Mouse (Mus musculus) limb, embryonic 14.5 days (tissue): Measurements from ENCODE around the gene Hnrnpul2. TPM values are rescaled to one million over a fixed set of nuclear protein-coding genes. Genes with fewer than 3 reads are reported as not detected.
A peak's percentile ranks its signal among the peaks of the same experiment; 100 is the strongest.

Experiments
- ATAC-seq: fragments of 200-750 bp; cut with Nextera tagmentation; 2 replicates; pipeline ENCODE4 v1.8.0; 2017; ENCODE audit warnings: low read depth, moderate number of reproducible peaks, moderate TSS enrichment; ENCODE audit not compliant: low FRiP score
- DNase-seq: peaks from one replicate; pipeline ENCODE4 v3.0.0-alpha.2; 2015; ENCODE audit warnings: low spot score
- H3K27ac ChIP-seq: fragments of 300-500 bp; sonication (generic); replicated peaks from 2 replicates; pipeline ENCODE4 v1.5.1; 2014; ENCODE audit warnings: low read depth, mild to moderate bottlenecking, low read length, moderate library complexity, mixed read lengths
- H3K27me3 ChIP-seq: fragments of 300-500 bp; sonication (generic); 2 replicates; pipeline ENCODE4 v1.6.1; 2014; ENCODE audit warnings: low read length, mixed read lengths; ENCODE audit not compliant: control insufficient read depth, insufficient read depth
- H3K36me3 ChIP-seq: fragments of 300-500 bp; sonication (generic); 2 replicates; pipeline ENCODE4 v1.6.1; 2014; ENCODE audit warnings: mild to moderate bottlenecking, low read length, moderate library complexity, mixed read lengths; ENCODE audit not compliant: control insufficient read depth, insufficient read depth
- H3K4me1 ChIP-seq: fragments of 300-500 bp; sonication (generic); 2 replicates; pipeline ENCODE4 v1.6.1; 2014; ENCODE audit warnings: antibody characterized with exemption, low read length, mixed read lengths; ENCODE audit not compliant: control insufficient read depth, insufficient read depth
- H3K4me2 ChIP-seq: fragments of 300-500 bp; sonication (generic); replicated peaks from 2 replicates; pipeline ENCODE4 v1.6.1; 2014; ENCODE audit warnings: low read depth, mild to moderate bottlenecking, low read length, moderate library complexity; ENCODE audit not compliant: severe bottlenecking
- H3K4me3 ChIP-seq: fragments of 300-500 bp; sonication (generic); replicated peaks from 2 replicates; pipeline ENCODE4 v1.5.1; 2014; ENCODE audit warnings: low read length
- H3K9ac ChIP-seq: fragments of 300-500 bp; sonication (generic); 2 replicates; pipeline ENCODE4 v1.6.1; 2014; ENCODE audit warnings: mild to moderate bottlenecking, low read depth, low read length, moderate library complexity; ENCODE audit not compliant: severe bottlenecking
- H3K9me3 ChIP-seq: fragments of 300-500 bp; sonication (generic); 2 replicates; pipeline ENCODE4 v1.6.1; 2016; ENCODE audit warnings: low read length; ENCODE audit not compliant: control insufficient read depth
- POLR2A ChIP-seq: fragments of 200-500 bp; IDR thresholded peaks from 2 replicates; pipeline ENCODE4 v1.8.0; 2012; ENCODE audit warnings: inconsistent platforms, mild to moderate bottlenecking, moderate library complexity, borderline replicate concordance; ENCODE audit not compliant: insufficient read depth, insufficient read length; ENCODE audit errors: extremely low read depth
- WGBS: fragments of 180-500 bp; shearing (Covaris S2); extraction: QIAGEN DNeasy Blood & Tissue Kit; methylation state at CpG from one replicate; pipeline ENCODE4 v1.1.7; 2014; 5-methylcytosine and 5-hydroxymethylcytosine counted together
- polyA plus RNA-seq, 2 experiments: library from polyadenylated mRNA; depleted of rRNA in 1 of 2; stranded (reverse) in 1 of 2; unstranded in 1 of 2; fragments of >200 nt; fragmentation: Nextera tagmentation in 1 of 2; extraction: Ambion mirVana in 1 of 2; gene quantifications; 2 replicates each; pipeline versions ENCODE4 v1.2.1 to v1.2.3; 2012 to 2014

Gene Hnrnpul2
- polyA plus RNA-seq, 2 experiments = 9.6 to 88.6 TPM

DNA sequence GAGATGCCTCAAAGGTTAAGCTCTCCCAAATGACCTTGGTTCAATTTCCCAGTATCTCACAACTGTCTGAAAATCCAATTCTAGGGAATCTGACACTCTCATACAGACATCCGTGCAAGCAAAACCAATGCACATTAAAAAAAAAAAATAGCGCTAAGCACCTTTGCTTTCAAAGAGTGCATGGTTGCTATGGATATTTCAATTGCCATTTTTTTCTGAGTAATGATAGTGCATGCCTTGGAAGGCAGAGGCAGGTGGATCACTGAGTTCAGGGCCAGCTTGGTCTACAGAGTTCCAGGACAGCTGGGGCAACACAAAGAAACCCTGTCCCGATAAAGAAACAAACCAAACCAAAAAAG lies 61.2 kb downstream of the Hnrnpul2 start:
- H3K27ac ChIP-seq = no peak overlapping the region; the same call in 1 of the 2 replicates
- H3K36me3 ChIP-seq = peaks cover 15% of the 10 kb centered on the region
- ATAC-seq (no peak; the same call in 1 of the 2 replicates), DNase-seq (no peak)
- H3K4me1 ChIP-seq = peaks cover 5% of the 10 kb centered on the region; the same call in 1 of the 2 replicates
- no peak for TF ChIP-seq POLR2A
- peak overlapping the region; percentile 80 for H3K4me2 ChIP-seq
- peak overlapping the region; percentile 83; the same call in 1 of the 2 replicates for H3K9ac ChIP-seq
- peak overlapping the region; percentile 71 for H3K4me3 ChIP-seq
- no peaks in the 10 kb centered on the region for H3K27me3 ChIP-seq
- no peaks in the 10 kb centered on the region for H3K9me3 ChIP-seq
- 19% methylated on average over 3 of the region's 3 CpGs for WGBS

GRCm38 (mm10) chr19:8883616-8884015 lies 63.8 kb downstream of the Hnrnpul2 start, which contains the start of the genes Lbhd1 and Gm49403:
Gene Lbhd1 (plus strand): TSS chr19:8883732.
Gene Gm49403 (plus strand): TSS chr19:8883930.
- H3K9me3 ChIP-seq = no peaks in the 10 kb centered on the region

More at GRCm38 (mm10) chr19:8883616-8884015, 63.8 kb downstream of the Hnrnpul2 start, which contains the start of the genes Lbhd1 and Gm49403:
- H3K27ac ChIP-seq = no peak within 1 kb of the TSS
- H3K9ac ChIP-seq = no peak within 1 kb of the TSS
- TF ChIP-seq POLR2A = no peak
- H3K27me3 ChIP-seq = no peaks in the 10 kb centered on the region
- peaks cover 11% of the 10 kb centered on the region; the same call in 1 of the 2 replicates for H3K4me1 ChIP-seq
- H3K36me3 ChIP-seq = 0 out of 2 replicates have a peak, but pooled peaks cover under 1% of the 10 kb centered on the region
- WGBS = 78% methylated on average over 3 of the region's 3 CpGs
- no peak within 1 kb of the TSS for H3K4me3 ChIP-seq
- ATAC-seq = no peak
- no peak for DNase-seq
- H3K4me2 ChIP-seq = no peak within 1 kb of the TSS

Other genes starting within 250 kb of the Hnrnpul2 start
Only the 30 nearest of the 33 such genes appear.
- gene Chrm1, start 156.2 kb upstream of the Hnrnpul2 start, polyA plus RNA-seq (2012; rRNA removed) = 0.62 and 1.1 TPM in 2 replicates
- gene Chrm1, start 156.2 kb upstream of the Hnrnpul2 start, polyA plus RNA-seq (2014; fragmentation: Nextera tagmentation; extraction: Ambion mirVana) = 0.36 and 0.56 TPM in 2 replicates
- gene Slc3a2, start 96.6 kb upstream of the Hnrnpul2 start, polyA plus RNA-seq (2012; rRNA removed) = 111 and 123 TPM in 2 replicates
- 101 and 109 TPM in 2 replicates for gene Slc3a2, start 96.6 kb upstream of the Hnrnpul2 start, polyA plus RNA-seq (2014; fragmentation: Nextera tagmentation; extraction: Ambion mirVana)
- 66.4 and 66.6 TPM in 2 replicates for gene Wdr74, start 84.2 kb upstream of the Hnrnpul2 start, polyA plus RNA-seq (2012; rRNA removed)
- 85.5 and 87.2 TPM in 2 replicates for gene Wdr74, start 84.2 kb upstream of the Hnrnpul2 start, polyA plus RNA-seq (2014; fragmentation: Nextera tagmentation; extraction: Ambion mirVana)
- gene 1700092M07Rik, start 79.3 kb upstream of the Hnrnpul2 start, polyA plus RNA-seq (2012; rRNA removed) = 1.6 and 3.2 TPM in 2 replicates
- 1.6 and 2.1 TPM in 2 replicates for gene 1700092M07Rik, start 79.3 kb upstream of the Hnrnpul2 start, polyA plus RNA-seq (2014; fragmentation: Nextera tagmentation; extraction: Ambion mirVana)
- gene Stx5a, start 78.6 kb upstream of the Hnrnpul2 start, polyA plus RNA-seq (2012; rRNA removed) = 188 and 197 TPM in 2 replicates
- gene Stx5a, start 78.6 kb upstream of the Hnrnpul2 start, polyA plus RNA-seq (2014; fragmentation: Nextera tagmentation; extraction: Ambion mirVana) = 161 and 174 TPM in 2 replicates
- 263 and 265 TPM in 2 replicates for gene Nxf1, start 62.9 kb upstream of the Hnrnpul2 start, polyA plus RNA-seq (2012; rRNA removed)
- gene Nxf1, start 62.9 kb upstream of the Hnrnpul2 start, polyA plus RNA-seq (2014; fragmentation: Nextera tagmentation; extraction: Ambion mirVana) = 168 and 187 TPM in 2 replicates
- gene Tmem223, start 49.0 kb upstream of the Hnrnpul2 start, polyA plus RNA-seq (2012; rRNA removed) = 192 and 275 TPM in 2 replicates
- gene Tmem223, start 49.0 kb upstream of the Hnrnpul2 start, polyA plus RNA-seq (2014; fragmentation: Nextera tagmentation; extraction: Ambion mirVana) = 177 and 220 TPM in 2 replicates
- gene Tmem179b, start 45.5 kb upstream of the Hnrnpul2 start, polyA plus RNA-seq (2012; rRNA removed) = 63.5 and 97.1 TPM in 2 replicates
- gene Tmem179b, start 45.5 kb upstream of the Hnrnpul2 start, polyA plus RNA-seq (2014; fragmentation: Nextera tagmentation; extraction: Ambion mirVana) = 83.6 and 84.2 TPM in 2 replicates
- 22.4 and 29.1 TPM in 2 replicates for gene Taf6l, start 33.6 kb upstream of the Hnrnpul2 start, polyA plus RNA-seq (2012; rRNA removed)
- 21.3 and 21.8 TPM in 2 replicates for gene Taf6l, start 33.6 kb upstream of the Hnrnpul2 start, polyA plus RNA-seq (2014; fragmentation: Nextera tagmentation; extraction: Ambion mirVana)
- 135 and 140 TPM in 2 replicates for gene Polr2g, start 21.4 kb upstream of the Hnrnpul2 start, polyA plus RNA-seq (2012; rRNA removed)
- 153 and 165 TPM in 2 replicates for gene Polr2g, start 21.4 kb upstream of the Hnrnpul2 start, polyA plus RNA-seq (2014; fragmentation: Nextera tagmentation; extraction: Ambion mirVana)
- 3.5 and 3.9 TPM in 2 replicates for gene Zbtb3, start 17.5 kb upstream of the Hnrnpul2 start, polyA plus RNA-seq (2012; rRNA removed)
- 5.3 and 5.6 TPM in 2 replicates for gene Zbtb3, start 17.5 kb upstream of the Hnrnpul2 start, polyA plus RNA-seq (2014; fragmentation: Nextera tagmentation; extraction: Ambion mirVana)
- 48.3 and 54.3 TPM in 2 replicates for gene Ttc9c, start 677 bp upstream of the Hnrnpul2 start, polyA plus RNA-seq (2012; rRNA removed)
- 41.8 and 48.5 TPM in 2 replicates for gene Ttc9c, start 677 bp upstream of the Hnrnpul2 start, polyA plus RNA-seq (2014; fragmentation: Nextera tagmentation; extraction: Ambion mirVana)
- gene AC129217.1, start 9.8 kb downstream of the Hnrnpul2 start, polyA plus RNA-seq (2012; rRNA removed) = 0.51 and 3.0 TPM in 2 replicates
- gene AC129217.1, start 9.8 kb downstream of the Hnrnpul2 start, polyA plus RNA-seq (2014; fragmentation: Nextera tagmentation; extraction: Ambion mirVana) = not detected in 2 replicates
- gene Bscl2, start 17.5 kb downstream of the Hnrnpul2 start, polyA plus RNA-seq (2012; rRNA removed) = 48.2 and 63.5 TPM in 2 replicates
- 50.2 and 51.3 TPM in 2 replicates for gene Bscl2, start 17.5 kb downstream of the Hnrnpul2 start, polyA plus RNA-seq (2014; fragmentation: Nextera tagmentation; extraction: Ambion mirVana)
- 2.2 and 2.5 TPM in 2 replicates for gene Gng3, start 19.2 kb downstream of the Hnrnpul2 start, polyA plus RNA-seq (2012; rRNA removed)
- 4.2 and 5.0 TPM in 2 replicates for gene Gng3, start 19.2 kb downstream of the Hnrnpul2 start, polyA plus RNA-seq (2014; fragmentation: Nextera tagmentation; extraction: Ambion mirVana)
- 1.9 and 2.1 TPM in 2 replicates for gene Lrrn4cl, start 30.8 kb downstream of the Hnrnpul2 start, polyA plus RNA-seq (2012; rRNA removed)
- 0.70 and 1.6 TPM in 2 replicates for gene Lrrn4cl, start 30.8 kb downstream of the Hnrnpul2 start, polyA plus RNA-seq (2014; fragmentation: Nextera tagmentation; extraction: Ambion mirVana)
- gene Ubxn1, start 51.5 kb downstream of the Hnrnpul2 start, polyA plus RNA-seq (2012; rRNA removed) = 84.2 and 127 TPM in 2 replicates
- 154 and 166 TPM in 2 replicates for gene Ubxn1, start 51.5 kb downstream of the Hnrnpul2 start, polyA plus RNA-seq (2014; fragmentation: Nextera tagmentation; extraction: Ambion mirVana)
- 33.9 and 51.3 TPM in 2 replicates for gene Uqcc3, start 60.9 kb downstream of the Hnrnpul2 start, polyA plus RNA-seq (2012; rRNA removed)
- gene Uqcc3, start 60.9 kb downstream of the Hnrnpul2 start, polyA plus RNA-seq (2014; fragmentation: Nextera tagmentation; extraction: Ambion mirVana) = 65.9 and 70.1 TPM in 2 replicates
- 6.0 and 6.1 TPM in 2 replicates for gene Lbhd1, start 63.7 kb downstream of the Hnrnpul2 start, polyA plus RNA-seq (2012; rRNA removed)
- 59.6 and 70.0 TPM in 2 replicates for gene Lbhd1, start 63.7 kb downstream of the Hnrnpul2 start, polyA plus RNA-seq (2014; fragmentation: Nextera tagmentation; extraction: Ambion mirVana)
- not detected in 2 replicates for gene Gm49403, start 63.9 kb downstream of the Hnrnpul2 start, polyA plus RNA-seq (2012; rRNA removed)
- gene Gm49403, start 63.9 kb downstream of the Hnrnpul2 start, polyA plus RNA-seq (2014; fragmentation: Nextera tagmentation; extraction: Ambion mirVana) = not detected in 2 replicates
- 50.1 and 92.1 TPM in 2 replicates for gene 1810009A15Rik, start 68.8 kb downstream of the Hnrnpul2 start, polyA plus RNA-seq (2012; rRNA removed)
- gene 1810009A15Rik, start 68.8 kb downstream of the Hnrnpul2 start, polyA plus RNA-seq (2014; fragmentation: Nextera tagmentation; extraction: Ambion mirVana) = 80.2 and 87.6 TPM in 2 replicates
- gene Gm49416, start 68.9 kb downstream of the Hnrnpul2 start, polyA plus RNA-seq (2012; rRNA removed) = 0.38 TPM in 1 of 2 replicates, not detected in the other
- gene Gm49416, start 68.9 kb downstream of the Hnrnpul2 start, polyA plus RNA-seq (2014; fragmentation: Nextera tagmentation; extraction: Ambion mirVana) = 0.50 TPM in 1 of 2 replicates, not detected in the other
- gene Ints5, start 73.0 kb downstream of the Hnrnpul2 start, polyA plus RNA-seq (2012; rRNA removed) = 34.5 and 46.5 TPM in 2 replicates
- gene Ints5, start 73.0 kb downstream of the Hnrnpul2 start, polyA plus RNA-seq (2014; fragmentation: Nextera tagmentation; extraction: Ambion mirVana) = 33.4 and 36.6 TPM in 2 replicates
- 212 and 265 TPM in 2 replicates for gene Ganab, start 78.1 kb downstream of the Hnrnpul2 start, polyA plus RNA-seq (2012; rRNA removed)
- 91.7 and 99.6 TPM in 2 replicates for gene Ganab, start 78.1 kb downstream of the Hnrnpul2 start, polyA plus RNA-seq (2014; fragmentation: Nextera tagmentation; extraction: Ambion mirVana)
- gene B3gat3, start 100.4 kb downstream of the Hnrnpul2 start, polyA plus RNA-seq (2012; rRNA removed) = 116 and 142 TPM in 2 replicates
- 39.7 and 43.0 TPM in 2 replicates for gene B3gat3, start 100.4 kb downstream of the Hnrnpul2 start, polyA plus RNA-seq (2014; fragmentation: Nextera tagmentation; extraction: Ambion mirVana)
- gene Rom1, start 109.3 kb downstream of the Hnrnpul2 start, polyA plus RNA-seq (2012; rRNA removed) = 5.2 and 7.1 TPM in 2 replicates
- gene Rom1, start 109.3 kb downstream of the Hnrnpul2 start, polyA plus RNA-seq (2014; fragmentation: Nextera tagmentation; extraction: Ambion mirVana) = 2.0 and 2.4 TPM in 2 replicates
- gene Eml3, start 109.5 kb downstream of the Hnrnpul2 start, polyA plus RNA-seq (2012; rRNA removed) = 62.1 and 74.9 TPM in 2 replicates
- 21.5 and 25.2 TPM in 2 replicates for gene Eml3, start 109.5 kb downstream of the Hnrnpul2 start, polyA plus RNA-seq (2014; fragmentation: Nextera tagmentation; extraction: Ambion mirVana)
- 63.4 and 76.5 TPM in 2 replicates for gene Mta2, start 121.9 kb downstream of the Hnrnpul2 start, polyA plus RNA-seq (2012; rRNA removed)
- 43.8 and 47.2 TPM in 2 replicates for gene Mta2, start 121.9 kb downstream of the Hnrnpul2 start, polyA plus RNA-seq (2014; fragmentation: Nextera tagmentation; extraction: Ambion mirVana)
- 28.6 and 33.6 TPM in 2 replicates for gene Tut1, start 133.8 kb downstream of the Hnrnpul2 start, polyA plus RNA-seq (2012; rRNA removed)
- gene Tut1, start 133.8 kb downstream of the Hnrnpul2 start, polyA plus RNA-seq (2014; fragmentation: Nextera tagmentation; extraction: Ambion mirVana) = 27.6 and 29.2 TPM in 2 replicates
- 530 and 577 TPM in 2 replicates for gene Eef1g, start 147.0 kb downstream of the Hnrnpul2 start, polyA plus RNA-seq (2012; rRNA removed)
- gene Eef1g, start 147.0 kb downstream of the Hnrnpul2 start, polyA plus RNA-seq (2014; fragmentation: Nextera tagmentation; extraction: Ambion mirVana) = 499 and 500 TPM in 2 replicates